Mouse (Mus musculus) gastrocnemius, postnatal 25 days (tissue): Measurements from ENCODE around the gene Angptl8. TPM values are rescaled to one million over a fixed set of nuclear protein-coding genes. Genes with fewer than 3 reads are reported as not detected.
"Not testable (repeated sequence)": the region's sequence is repeated elsewhere in the genome, so short reads cannot be mapped to it uniquely, and the experiment has no call there.

Experiments used
- DNase-seq: peaks from one replicate; pipeline ENCODE4 v3.0.0; 2022
- total RNA-seq, 2 experiments: library from RNA; stranded (reverse); gene quantifications; 1 replicate in 1 of 2; 2 replicates in 1 of 2; pipeline ENCODE4 v1.2.3; 2021

Gene Angptl8
- total RNA-seq, 2 experiments from 2014 or later = 0.43 TPM; not detected in 1

DNA sequence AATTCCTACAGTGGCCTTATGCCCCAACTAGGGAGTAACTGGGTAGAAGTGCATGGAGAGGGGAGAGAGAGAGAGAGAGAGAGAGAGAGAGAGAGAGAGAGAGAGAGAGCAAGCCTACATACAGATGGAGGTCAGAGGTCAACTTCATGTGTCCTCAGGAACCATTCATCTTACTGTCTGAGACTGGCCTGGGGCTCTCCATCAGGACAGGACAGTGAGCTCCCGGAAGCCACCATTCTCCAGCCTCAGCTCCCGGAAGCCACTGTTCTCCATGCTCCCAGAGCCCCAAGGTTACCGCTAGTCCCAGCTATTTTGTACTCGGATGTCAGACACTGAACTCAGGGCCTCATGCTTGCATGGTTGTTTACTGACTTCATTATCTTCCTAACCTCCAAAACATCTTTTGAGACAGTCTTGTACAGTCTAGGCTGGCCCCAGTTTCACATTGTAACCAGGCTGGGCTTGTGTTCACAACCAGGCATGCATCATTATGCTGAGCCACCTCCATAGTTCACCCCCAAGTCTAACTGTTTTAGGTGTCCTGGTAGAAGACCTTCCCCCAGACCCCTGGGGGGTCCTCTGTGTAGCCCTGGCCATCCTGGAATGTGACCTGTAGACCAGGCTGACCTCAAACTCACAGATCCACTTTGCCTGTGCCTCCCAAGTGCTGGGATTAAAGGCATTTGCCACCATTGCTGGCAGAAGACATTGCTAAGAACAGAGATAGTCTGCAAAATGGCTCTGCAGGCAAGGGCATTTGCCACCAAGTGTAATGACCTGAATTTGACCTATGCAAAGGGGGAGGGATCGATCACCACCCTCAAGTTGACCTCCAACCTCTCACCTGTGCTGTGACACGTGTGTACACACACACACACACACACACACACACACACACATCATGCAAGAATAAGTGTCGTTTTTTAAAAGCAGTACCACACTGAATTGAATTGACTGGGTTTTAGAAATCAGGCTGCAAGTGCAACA lies 14.7 kb downstream of the Angptl8 start:
- DNase-seq = no peak

DNA sequence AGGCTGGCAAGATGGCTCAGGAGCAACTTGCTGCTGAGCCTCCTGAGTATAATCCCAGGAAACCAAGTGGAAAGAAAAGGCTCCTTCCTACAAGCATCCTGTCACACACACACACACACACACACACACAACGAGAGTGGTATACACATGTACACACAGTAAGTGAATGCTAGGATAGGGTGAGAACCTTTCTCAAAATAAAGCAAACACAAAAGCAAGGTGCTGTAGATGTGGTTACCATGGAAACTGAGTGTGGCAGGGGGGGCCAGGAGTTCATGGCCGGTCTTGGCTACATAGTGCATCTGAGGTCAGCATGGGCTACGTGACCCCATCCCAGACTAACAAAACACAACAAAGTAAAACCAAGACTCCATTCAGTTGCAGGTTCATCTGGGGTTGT lies 15.8 kb downstream of the Angptl8 start:
- DNase-seq = no peak

DNA sequence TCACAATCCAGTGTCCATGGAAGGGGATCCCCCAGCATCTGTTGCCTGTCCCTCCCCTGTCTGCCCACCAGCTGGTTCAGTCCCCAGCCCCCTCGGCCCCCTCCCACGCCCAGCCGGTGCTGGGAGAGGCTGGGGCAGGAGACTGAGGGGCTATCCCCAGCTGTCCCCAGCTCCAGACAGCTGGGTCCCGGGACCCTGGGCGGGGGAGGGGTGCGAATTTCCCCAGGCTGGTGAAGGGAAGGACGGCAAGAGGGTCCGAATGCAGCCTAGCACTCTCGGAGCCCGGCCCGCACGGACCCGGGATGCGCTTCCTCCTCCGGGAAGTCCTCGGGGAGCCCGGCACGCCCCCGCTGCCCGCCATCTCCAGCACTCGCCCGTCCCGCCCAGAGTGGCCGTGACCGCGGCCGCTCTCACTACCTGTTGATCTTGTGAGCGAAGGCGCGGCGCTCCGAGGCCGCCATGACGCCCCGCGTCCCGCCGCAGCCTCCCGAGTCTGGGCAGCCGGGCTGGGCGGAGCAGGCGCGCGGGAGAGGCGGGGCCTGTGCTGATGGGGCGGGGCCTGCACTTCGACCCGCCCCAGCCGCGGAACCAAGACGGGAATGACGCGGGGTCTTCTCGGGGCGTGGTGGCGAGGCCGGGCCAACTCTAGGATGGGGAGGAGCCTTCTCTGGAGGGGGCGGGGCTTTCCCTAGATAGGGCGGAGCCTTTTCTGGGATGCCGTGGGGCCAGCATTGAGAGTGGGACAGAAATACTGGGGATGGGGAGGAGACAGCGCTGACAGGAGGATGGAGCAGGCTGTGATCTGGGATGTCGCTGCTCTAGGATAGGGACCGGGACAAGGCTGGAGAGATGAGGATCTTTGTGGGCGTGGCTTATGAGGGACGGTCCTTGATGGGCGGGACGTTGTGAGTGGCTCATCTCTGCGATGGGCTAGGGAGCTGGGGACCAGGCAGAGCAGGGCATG lies 17.1 kb downstream of the Angptl8 start, which contains the start of gene Dock6:
Dock6 (minus strand) TSS at position 508 of the 964 bp plus-strand sequence.
- DNase-seq = peak; percentile 86

DNA sequence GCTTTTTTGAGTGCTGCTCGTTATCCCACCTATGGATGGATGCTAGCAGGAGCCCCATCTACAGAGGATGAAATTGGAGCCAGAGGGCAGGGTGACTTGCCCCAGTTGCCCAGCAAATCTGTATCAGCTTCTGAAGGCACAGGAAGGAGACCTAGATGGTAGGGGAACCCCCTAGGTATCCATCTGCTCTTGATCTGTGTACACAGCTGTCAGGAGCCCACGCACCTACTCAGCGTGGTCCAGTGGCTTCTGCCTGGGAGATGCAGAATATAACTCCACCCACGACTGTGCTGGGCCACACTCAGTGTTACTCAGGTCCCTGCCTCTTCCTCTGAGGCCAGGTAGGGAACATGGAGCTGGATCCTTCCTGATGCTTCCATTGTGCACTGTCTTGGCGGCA lies 18.7 kb downstream of the Angptl8 start:
- no peak for DNase-seq

DNA sequence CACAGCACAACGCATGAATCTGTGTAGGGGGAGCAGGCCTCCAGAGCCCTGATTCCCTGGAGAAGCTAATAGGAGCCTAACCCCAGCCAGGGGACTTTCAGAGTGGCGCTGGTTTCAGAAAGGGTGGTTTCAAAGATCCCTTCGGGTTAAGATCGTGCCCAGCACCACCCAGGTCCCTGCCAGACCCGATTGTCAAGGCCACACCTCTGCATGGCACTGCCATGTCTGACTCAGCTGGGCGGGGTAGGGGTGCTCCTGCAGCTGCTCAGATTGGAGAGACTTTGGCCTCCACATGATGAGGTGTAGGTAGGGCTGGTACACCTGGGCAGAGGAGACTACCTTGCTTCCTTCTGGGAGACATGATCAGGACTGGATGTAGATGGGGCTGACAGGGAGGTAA lies 19.6 kb downstream of the Angptl8 start:
- no peak for DNase-seq

DNA sequence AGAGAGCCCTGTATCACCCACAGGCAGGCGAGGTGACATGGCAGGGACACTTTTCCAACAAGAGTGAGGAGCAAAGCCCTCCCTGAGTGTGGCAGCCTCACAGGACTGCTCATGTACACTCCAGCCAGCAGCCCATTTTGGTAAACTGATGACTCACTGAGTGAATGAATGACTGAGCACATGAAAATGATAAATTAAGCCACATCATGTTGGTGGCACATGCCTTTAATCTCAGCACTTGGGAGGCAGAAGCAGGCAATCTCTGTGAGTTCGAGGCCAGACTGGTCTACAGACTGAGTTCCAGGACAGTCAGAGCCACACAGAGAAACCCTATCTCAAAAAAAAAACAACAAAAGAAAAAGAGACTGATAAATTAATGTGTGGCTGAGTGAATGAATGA lies 22.2 kb downstream of the Angptl8 start:
- no peak for DNase-seq

DNA sequence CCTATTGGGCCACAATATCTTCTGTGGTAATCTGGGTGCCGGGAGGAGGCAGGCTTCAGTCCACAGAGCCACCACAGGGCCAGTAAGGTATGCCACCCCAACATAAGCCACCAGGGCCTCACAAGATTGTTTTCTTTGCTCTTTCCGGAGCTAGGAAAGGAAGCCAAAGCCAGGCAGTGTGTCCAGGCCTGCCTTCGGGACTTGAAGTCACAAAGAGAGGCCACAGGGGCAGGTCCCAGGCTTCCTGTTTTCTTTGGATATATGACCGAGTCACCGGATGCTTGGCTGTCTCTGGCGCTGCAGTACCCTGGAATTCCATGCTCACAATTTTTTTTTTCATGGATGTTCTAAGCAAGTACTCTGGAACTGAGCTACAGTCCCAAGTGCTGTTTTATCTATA lies 22.8 kb downstream of the Angptl8 start:
- DNase-seq = peak; percentile 57

DNA sequence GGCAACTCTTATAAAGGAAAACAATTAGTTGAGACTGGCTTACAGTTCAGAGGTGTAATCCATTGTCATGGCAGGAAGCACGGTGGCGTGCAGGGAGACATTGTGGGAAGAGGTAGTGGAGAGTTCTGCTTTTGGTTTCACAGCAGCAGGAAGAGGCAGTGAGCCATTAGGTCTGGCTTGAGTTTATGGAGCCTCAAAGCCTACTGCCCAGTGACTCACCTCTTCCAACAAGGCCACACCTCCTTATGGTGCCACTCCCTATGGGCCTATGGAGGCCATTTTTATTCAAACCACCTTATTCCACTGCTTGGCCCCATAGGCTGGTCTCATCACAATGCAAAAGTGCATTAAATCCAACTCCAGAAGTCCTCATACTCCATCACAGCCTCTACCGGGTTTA lies 24.3 kb downstream of the Angptl8 start:
- no peak for DNase-seq

DNA sequence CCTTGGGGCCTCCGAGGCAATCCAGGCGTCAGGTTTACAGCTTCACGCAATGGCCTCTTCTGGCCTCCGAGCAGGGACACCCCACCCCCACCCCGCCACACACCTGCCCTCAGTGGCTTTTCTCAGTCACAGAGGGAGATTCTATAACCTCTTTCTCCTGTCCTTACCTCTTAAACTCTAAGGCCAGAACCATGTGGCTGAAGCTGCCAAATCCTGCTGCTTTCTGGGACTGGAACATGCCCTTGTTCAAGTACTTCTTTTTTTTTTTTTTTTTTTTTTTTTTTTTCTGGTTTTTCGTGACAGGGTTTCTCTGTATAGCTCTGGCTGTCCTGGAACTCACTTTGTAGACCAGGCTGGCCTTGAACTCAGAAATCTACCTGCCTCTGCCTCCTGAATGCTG lies 25.0 kb downstream of the Angptl8 start:
- not testable (repeated sequence) for DNase-seq

DNA sequence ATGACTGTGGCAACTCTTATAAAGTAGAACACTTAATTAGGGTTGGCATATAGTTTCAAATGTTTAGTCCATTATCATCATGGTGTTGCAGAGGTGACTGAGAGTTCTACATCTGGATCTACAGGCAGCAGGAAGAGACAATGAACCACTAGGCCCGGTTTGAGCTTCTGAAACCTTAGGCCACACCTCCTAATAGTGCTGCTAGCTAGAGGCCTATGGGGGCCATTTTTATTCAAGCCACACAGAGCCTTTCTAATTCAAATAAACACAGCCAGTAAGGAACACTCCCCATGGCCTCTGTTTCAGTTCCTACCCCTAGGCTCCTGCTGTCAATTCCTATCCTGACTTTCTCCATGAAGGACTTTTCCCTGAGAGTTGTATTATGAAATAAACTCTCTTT lies 26.9 kb downstream of the Angptl8 start:
- DNase-seq = no peak

DNA sequence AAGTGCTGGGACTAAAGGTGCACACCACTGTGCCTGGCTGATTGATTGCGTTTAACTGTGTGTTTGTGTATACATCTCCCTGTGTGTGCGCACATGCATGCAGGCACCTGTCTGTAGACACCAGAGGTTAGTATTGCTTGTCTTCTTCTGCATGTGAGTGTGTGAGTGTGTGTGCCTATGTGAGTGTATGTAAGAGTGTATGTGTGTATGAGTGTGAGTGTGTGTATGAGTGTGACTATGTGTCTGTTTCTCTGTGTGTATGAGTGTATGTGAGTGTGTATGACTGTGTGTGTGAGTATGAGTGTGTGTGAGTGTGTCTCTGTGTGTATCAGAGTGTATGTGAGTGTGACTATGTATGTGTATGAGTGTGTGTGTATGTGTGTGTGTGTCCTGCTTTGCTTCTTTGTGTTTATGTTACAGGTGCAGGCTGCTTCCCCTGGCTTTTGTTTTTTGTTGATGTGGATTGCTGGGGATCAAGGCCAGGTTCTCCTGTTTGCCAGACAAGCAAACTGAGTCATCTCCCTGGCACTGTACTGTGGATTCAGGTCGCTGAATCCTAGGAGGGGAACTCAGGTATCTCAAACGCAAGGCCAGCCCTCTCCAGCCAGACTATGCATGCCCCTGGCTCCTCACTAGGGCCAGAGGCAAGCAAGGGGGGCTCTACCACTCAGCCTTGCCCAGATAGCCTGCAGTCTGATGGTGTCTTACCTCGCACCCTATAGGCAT lies 30.5 kb downstream of the Angptl8 start:
- no peak for DNase-seq

DNA sequence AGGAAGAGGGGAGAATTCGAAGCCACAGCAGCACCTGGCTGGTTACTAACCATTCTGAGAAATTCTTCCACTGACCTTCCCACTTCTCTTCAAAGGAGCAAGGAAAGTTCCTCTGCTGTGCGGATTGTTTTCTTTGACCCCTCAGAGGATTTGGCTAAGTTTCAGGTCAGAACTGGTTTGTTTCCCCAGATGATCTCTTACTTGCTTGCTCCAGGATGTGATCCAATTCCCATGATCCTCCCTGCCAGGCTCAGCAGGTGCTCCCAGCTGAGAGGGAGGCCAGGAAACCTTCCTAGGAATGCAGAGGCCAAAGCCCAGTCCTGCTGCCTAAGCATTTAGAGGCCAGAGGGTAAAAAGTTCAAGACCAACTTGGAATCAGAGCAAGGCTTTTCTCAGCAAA lies 31.3 kb downstream of the Angptl8 start:
- no peak for DNase-seq

DNA sequence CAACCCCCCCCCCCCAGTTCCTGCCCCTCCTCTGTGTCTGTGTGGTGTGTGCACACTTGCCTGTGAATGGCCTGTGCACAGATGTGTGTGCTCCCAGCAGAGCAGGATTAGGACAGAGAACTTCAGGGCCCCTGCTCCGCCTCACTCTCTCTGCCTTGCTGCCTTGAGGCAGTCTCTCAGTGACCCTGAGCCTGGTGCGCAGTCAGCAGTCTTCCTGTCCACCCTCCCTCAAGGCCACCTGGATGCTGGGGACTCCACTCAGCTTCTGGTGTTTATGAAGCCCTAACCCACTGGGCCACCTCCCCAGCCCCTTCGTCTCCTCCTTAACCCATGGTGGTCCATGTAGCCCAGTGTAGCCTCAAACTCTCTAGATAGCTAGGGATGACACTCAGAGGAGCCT lies 32.4 kb downstream of the Angptl8 start:
- no peak for DNase-seq

DNA sequence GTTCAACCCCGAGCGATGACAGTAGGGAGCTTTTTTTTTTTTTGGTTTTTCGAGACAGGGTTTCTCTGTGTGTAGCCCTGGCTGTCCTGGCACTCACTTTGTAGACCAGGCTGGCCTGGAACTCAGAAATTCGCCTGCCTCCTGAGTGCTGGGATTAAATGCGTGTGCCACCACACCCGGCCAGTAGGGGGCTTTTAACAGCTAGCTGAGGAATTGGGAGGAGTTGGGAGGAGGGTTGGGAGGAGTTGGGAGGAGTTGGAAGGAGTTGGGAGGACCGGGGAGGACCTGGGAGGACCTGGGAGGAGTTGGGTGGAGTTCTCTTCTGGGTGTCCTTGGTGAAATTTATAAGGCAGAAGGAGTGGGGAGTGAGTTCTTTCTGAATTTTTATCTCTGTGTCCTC lies 34.0 kb downstream of the Angptl8 start:
- DNase-seq = peak; percentile 56

DNA sequence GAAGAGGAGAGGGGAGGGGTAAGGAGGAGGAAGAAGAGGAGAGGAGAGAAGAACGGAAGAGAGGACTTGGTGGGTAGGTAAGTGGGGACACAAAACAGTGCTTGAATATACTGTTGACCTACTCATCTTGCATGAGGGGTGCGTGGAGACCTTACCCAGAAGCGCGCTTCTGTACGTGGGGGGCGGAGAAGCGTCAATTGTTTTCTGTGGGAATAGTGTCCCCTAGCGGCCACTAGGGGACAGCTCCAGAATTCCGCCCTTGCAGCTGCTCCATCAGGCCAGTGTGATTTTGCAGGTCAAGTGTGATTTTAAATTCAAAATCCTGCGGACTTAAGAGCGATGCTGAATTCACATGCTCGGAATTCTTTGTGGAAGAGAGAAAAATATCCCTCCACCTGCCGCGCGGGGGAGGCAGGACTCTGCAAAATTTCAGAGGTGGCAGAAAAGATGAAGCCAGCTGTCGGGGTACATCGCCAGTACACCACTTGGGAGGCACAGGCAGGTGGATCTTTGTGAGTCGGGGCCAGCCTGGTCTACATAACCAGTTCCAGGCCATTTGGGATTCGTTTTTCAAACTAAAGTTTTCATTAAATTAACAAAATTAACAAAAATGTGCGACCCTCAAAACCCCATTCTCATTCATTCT lies 35.7 kb downstream of the Angptl8 start:
- DNase-seq = peak; percentile 22

DNA sequence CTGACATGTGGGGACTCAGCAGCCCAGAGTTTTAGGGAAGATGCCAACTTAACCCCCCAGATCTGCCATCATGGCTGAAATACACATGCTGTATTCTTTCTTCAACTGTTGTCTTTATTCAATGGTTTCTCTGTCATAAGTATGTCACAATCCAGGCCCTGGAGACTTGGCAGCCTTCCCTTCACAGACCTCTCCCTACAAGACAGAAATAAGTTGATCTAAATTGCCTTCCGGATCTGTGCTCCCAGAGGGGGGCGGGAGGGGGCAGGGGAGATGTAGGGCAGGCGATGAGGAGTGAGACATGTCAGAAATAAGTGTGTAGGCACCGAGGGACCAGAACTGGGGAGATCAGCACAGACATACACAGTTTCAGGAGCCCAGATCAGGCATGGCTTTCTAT lies 36.9 kb downstream of the Angptl8 start:
- no peak for DNase-seq

DNA sequence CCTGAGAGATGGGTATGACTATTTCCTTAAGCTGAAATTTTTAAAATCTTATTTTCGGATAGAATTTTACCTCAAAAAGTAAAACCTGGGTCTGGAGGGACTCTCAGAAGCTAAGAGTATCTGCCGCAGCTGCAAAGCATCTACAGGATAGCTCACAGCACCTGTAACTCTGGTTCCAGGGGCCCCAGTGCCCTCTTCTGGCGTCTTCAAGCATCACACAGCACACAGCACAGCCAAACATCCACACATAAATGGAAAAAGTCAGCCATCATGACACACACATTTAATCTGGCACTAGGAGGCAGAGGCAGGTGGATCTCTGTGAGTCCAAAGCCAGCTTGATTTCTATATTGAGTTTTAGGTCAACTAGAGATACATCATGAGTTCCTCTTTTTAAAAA lies 41.3 kb downstream of the Angptl8 start:
- DNase-seq = no peak
